Mouse (Mus musculus) MEL (cell line): ENCODE data around the gene Cnrip1. TPM values are rescaled to one million over a fixed set of nuclear protein-coding genes. Genes with fewer than 3 reads are reported as not detected.

Experiments used
- DNase-seq: peaks from one replicate; pipeline ENCODE4 v3.0.0; 2011; ENCODE audit warnings: low read depth, low spot score
- H3K27ac ChIP-seq: 2 replicates; pipeline ENCODE4 v1.5.1; 2012; ENCODE audit warnings: low read depth, mild to moderate bottlenecking, control low read depth, low read length, moderate library complexity; ENCODE audit not compliant: control insufficient read depth
- H3K27me3 ChIP-seq, 2 experiments: fragments of 150-350 bp in 1 of 2; sonication (generic) in 1 of 2; 2 replicates each; pipeline ENCODE4 v1.6.1; 2012; ENCODE audit warnings: low read length in 2 of 2, mild to moderate bottlenecking in 2 of 2, improper control_type of control experiment in 1 of 2, moderate library complexity in 1 of 2; ENCODE audit not compliant: insufficient read depth in 2 of 2, control insufficient read depth in 1 of 2
- H3K36me3 ChIP-seq, 2 experiments: 2 replicates each; pipeline ENCODE4 v1.6.1; 2012 to 2014; ENCODE audit warnings: low read length in 2 of 2, improper control_type of control experiment in 1 of 2, inconsistent platforms in 1 of 2, mild to moderate bottlenecking in 1 of 2; ENCODE audit not compliant: insufficient read depth in 2 of 2, control insufficient read depth in 1 of 2
- H3K4me1 ChIP-seq, 2 experiments: fragments of 150-350 bp in 1 of 2; sonication (generic) in 1 of 2; 2 replicates each; pipeline ENCODE4 v1.6.1; 2012; ENCODE audit warnings: low read length in 2 of 2, improper control_type of control experiment in 1 of 2, mild to moderate bottlenecking in 1 of 2; ENCODE audit not compliant: insufficient read depth in 2 of 2, control insufficient read depth in 1 of 2
- H3K4me3 ChIP-seq, 2 experiments: fragments of 150-350 bp in 1 of 2; sonication (generic) in 1 of 2; 2 replicates each; pipeline ENCODE4 v1.5.1; 2012; ENCODE audit warnings: low read depth in 2 of 2, low read length in 2 of 2, mild to moderate bottlenecking in 2 of 2, moderate library complexity in 2 of 2, control low read depth in 1 of 2, improper control_type of control experiment in 1 of 2; ENCODE audit not compliant: control insufficient read depth in 1 of 2, insufficient read depth in 1 of 2
- H3K79me2 ChIP-seq: 2 replicates; pipeline ENCODE4 v1.6.1; 2012; ENCODE audit warnings: mild to moderate bottlenecking, low read length, moderate library complexity; ENCODE audit not compliant: control insufficient read depth, poor library complexity, insufficient read depth
- H3K9ac ChIP-seq: 2 replicates; pipeline ENCODE4 v1.6.1; 2012; ENCODE audit warnings: low read depth, mild to moderate bottlenecking, control low read depth, low read length, moderate library complexity; ENCODE audit not compliant: control insufficient read depth, poor library complexity, severe bottlenecking
- H3K9me3 ChIP-seq: fragments of 150-350 bp; sonication (generic); replicated peaks from 2 replicates; pipeline ENCODE4 v1.6.1; 2012; ENCODE audit warnings: mild to moderate bottlenecking, low read length, improper control_type of control experiment, moderate library complexity; ENCODE audit not compliant: insufficient read depth
- BHLHE40 ChIP-seq: IDR thresholded peaks from 2 replicates; pipeline ENCODE4 v1.6.1; 2012; ENCODE audit warnings: low read depth, mild to moderate bottlenecking, inconsistent platforms, low read length, improper control_type of control experiment, borderline replicate concordance
- CHD2 ChIP-seq: IDR thresholded peaks from 2 replicates; pipeline ENCODE4 v1.6.1; 2011; ENCODE audit warnings: low read length, improper control_type of control experiment
- CTCF ChIP-seq, 3 experiments: IDR thresholded peaks in 2 of 3; conservative IDR thresholded peaks in 1 of 3; 2 replicates each; pipeline ENCODE4 v1.5.1; 2011 to 2012; ENCODE audit warnings: low read length in 3 of 3, low read depth in 2 of 3, mild to moderate bottlenecking in 2 of 3, improper control_type of control experiment in 1 of 3, inconsistent platforms in 1 of 3, mixed read lengths in 1 of 3, moderate library complexity in 1 of 3; ENCODE audit not compliant: control insufficient read depth in 1 of 3, insufficient read depth in 1 of 3, poor library complexity in 1 of 3, severe bottlenecking in 1 of 3
- E2F4 ChIP-seq: IDR thresholded peaks from 2 replicates; pipeline ENCODE4 v1.6.1; 2011; ENCODE audit warnings: low read depth, low read length, improper control_type of control experiment, borderline replicate concordance
- ELF1 ChIP-seq: IDR thresholded peaks from 2 replicates; pipeline ENCODE4 v1.6.1; 2014; ENCODE audit warnings: low read depth, mild to moderate bottlenecking, inconsistent platforms, low read length, improper control_type of control experiment, moderate library complexity
- EP300 ChIP-seq, 2 experiments: IDR thresholded peaks; 2 replicates each; pipeline ENCODE4 v1.6.1; 2011; ENCODE audit warnings: improper control_type of control experiment in 2 of 2, low read length in 2 of 2, low read depth in 1 of 2, mild to moderate bottlenecking in 1 of 2
- ETS1 ChIP-seq: IDR thresholded peaks from 2 replicates; pipeline ENCODE4 v1.6.1; 2012; ENCODE audit warnings: low read depth, mild to moderate bottlenecking, inconsistent platforms, low read length, improper control_type of control experiment, moderate library complexity
- GABPA ChIP-seq: IDR thresholded peaks from 2 replicates; pipeline ENCODE4 v1.6.1; 2012; ENCODE audit warnings: low read depth, mild to moderate bottlenecking, inconsistent platforms, low read length, improper control_type of control experiment, moderate library complexity
- GATA1 ChIP-seq: IDR thresholded peaks from 2 replicates; pipeline ENCODE4 v1.6.1; 2011; ENCODE audit warnings: low read depth, low read length, improper control_type of control experiment
- HCFC1 ChIP-seq: IDR thresholded peaks from 2 replicates; pipeline ENCODE4 v1.6.1; 2012; ENCODE audit warnings: low read depth, mild to moderate bottlenecking, inconsistent platforms, low read length, improper control_type of control experiment, moderate library complexity
- JUND ChIP-seq: IDR thresholded peaks from 2 replicates; pipeline ENCODE4 v1.6.1; 2011; ENCODE audit warnings: low read depth, mild to moderate bottlenecking, improper control_type of control experiment, low read length
- KAT2A ChIP-seq: conservative IDR thresholded peaks from 2 replicates; pipeline ENCODE4 v1.6.1; 2012; ENCODE audit warnings: low read depth, low read length, improper control_type of control experiment, inconsistent platforms
- MAFK ChIP-seq: IDR thresholded peaks from 2 replicates; pipeline ENCODE4 v1.6.1; 2011; ENCODE audit warnings: low read depth, mild to moderate bottlenecking, low read length, improper control_type of control experiment, borderline replicate concordance
- MAX ChIP-seq: IDR thresholded peaks from 2 replicates; pipeline ENCODE4 v1.6.1; 2011; ENCODE audit warnings: low read length, improper control_type of control experiment
- MAZ ChIP-seq: IDR thresholded peaks from 2 replicates; pipeline ENCODE4 v1.6.1; 2012; ENCODE audit warnings: low read depth, mild to moderate bottlenecking, inconsistent platforms, low read length, improper control_type of control experiment
- MEF2A ChIP-seq: IDR thresholded peaks from 2 replicates; pipeline ENCODE4 v1.6.1; 2014; ENCODE audit warnings: low read depth, mild to moderate bottlenecking, inconsistent platforms, low read length, improper control_type of control experiment; ENCODE audit not compliant: poor library complexity, insufficient replicate concordance, severe bottlenecking; ENCODE audit errors: extremely low read depth
- MYB ChIP-seq: IDR thresholded peaks from 2 replicates; pipeline ENCODE4 v1.6.1; 2011; ENCODE audit warnings: mild to moderate bottlenecking, low read depth, low read length, improper control_type of control experiment
- MYC ChIP-seq: IDR thresholded peaks from 2 replicates; pipeline ENCODE4 v1.6.1; 2011; ENCODE audit warnings: low read depth, mild to moderate bottlenecking, low read length, improper control_type of control experiment, moderate library complexity
- NELFE ChIP-seq: IDR thresholded peaks from 2 replicates; pipeline ENCODE4 v1.6.1; 2011; ENCODE audit warnings: low read depth, low read length, improper control_type of control experiment
- NRF1 ChIP-seq: IDR thresholded peaks from 2 replicates; pipeline ENCODE4 v1.6.1; 2014; ENCODE audit warnings: low read depth, mild to moderate bottlenecking, inconsistent platforms, low read length, improper control_type of control experiment, moderate library complexity; ENCODE audit not compliant: poor library complexity, insufficient read depth, severe bottlenecking
- POLR2A ChIP-seq, 2 experiments: IDR thresholded peaks; 2 replicates each; pipeline ENCODE4 v1.6.1; 2011 to 2012; ENCODE audit warnings: low read length in 2 of 2, mild to moderate bottlenecking in 2 of 2, control low read depth in 1 of 2, improper control_type of control experiment in 1 of 2, low read depth in 1 of 2, moderate library complexity in 1 of 2; ENCODE audit not compliant: control insufficient read depth in 1 of 2, insufficient read depth in 1 of 2, poor library complexity in 1 of 2
- POLR2AphosphoS2 ChIP-seq: IDR thresholded peaks from 2 replicates; pipeline ENCODE4 v1.6.1; 2011; ENCODE audit warnings: low read length, improper control_type of control experiment
- POLR2AphosphoS5 ChIP-seq: IDR thresholded peaks from 2 replicates; pipeline ENCODE4 v1.6.1; 2012; ENCODE audit warnings: low read depth, borderline replicate concordance, mild to moderate bottlenecking, inconsistent platforms, low read length, moderate library complexity, mixed read lengths
- RAD21 ChIP-seq: IDR thresholded peaks from 2 replicates; pipeline ENCODE4 v1.6.1; 2011; ENCODE audit warnings: mild to moderate bottlenecking, low read depth, low read length, improper control_type of control experiment
- RCOR1 ChIP-seq: IDR thresholded peaks from 2 replicates; pipeline ENCODE4 v1.6.1; 2012; ENCODE audit warnings: low read depth, mild to moderate bottlenecking, inconsistent platforms, low read length, improper control_type of control experiment
- SIN3A ChIP-seq: IDR thresholded peaks from 2 replicates; pipeline ENCODE4 v1.6.1; 2012; ENCODE audit warnings: low read length, improper control_type of control experiment, inconsistent platforms
- TAL1 ChIP-seq: IDR thresholded peaks from 2 replicates; pipeline ENCODE4 v1.6.1; 2012; ENCODE audit warnings: mild to moderate bottlenecking, inconsistent platforms, low read length, moderate library complexity, mixed read lengths
- TBP ChIP-seq: IDR thresholded peaks from 2 replicates; pipeline ENCODE4 v1.8.0; 2011; ENCODE audit warnings: low read depth, low read length, improper control_type of control experiment
- UBTF ChIP-seq: IDR thresholded peaks from 2 replicates; pipeline ENCODE4 v1.6.1; 2012; ENCODE audit warnings: low read depth, mild to moderate bottlenecking, inconsistent platforms, low read length, improper control_type of control experiment, moderate library complexity, borderline replicate concordance; ENCODE audit not compliant: insufficient read depth
- USF1 ChIP-seq: IDR thresholded peaks from 2 replicates; pipeline ENCODE4 v1.6.1; 2014; ENCODE audit warnings: low read depth, mild to moderate bottlenecking, inconsistent platforms, low read length, improper control_type of control experiment, moderate library complexity
- USF2 ChIP-seq, 2 experiments: IDR thresholded peaks; 2 replicates each; pipeline ENCODE4 v1.6.1; 2011 to 2012; ENCODE audit warnings: improper control_type of control experiment in 2 of 2, low read length in 2 of 2, borderline replicate concordance in 1 of 2, inconsistent platforms in 1 of 2, low read depth in 1 of 2, mild to moderate bottlenecking in 1 of 2; ENCODE audit not compliant: insufficient read depth in 1 of 2
- ZC3H11A ChIP-seq: IDR thresholded peaks from 2 replicates; pipeline ENCODE4 v1.6.1; 2012; ENCODE audit warnings: low read depth, mild to moderate bottlenecking, inconsistent platforms, low read length, improper control_type of control experiment
- ZKSCAN1 ChIP-seq: IDR thresholded peaks from 2 replicates; pipeline ENCODE4 v1.6.1; 2012; ENCODE audit warnings: low read depth, mild to moderate bottlenecking, inconsistent platforms, low read length, improper control_type of control experiment, moderate library complexity
- polyA plus RNA-seq, 2 experiments: library from polyadenylated mRNA; stranded (reverse) in 1 of 2; unstranded in 1 of 2; fragments of >175 nt in 1 of 2; fragments of >200 nt in 1 of 2; gene quantifications; 2 replicates each; pipeline versions ENCODE4 v1.2.1 to v1.2.4; 2012; ENCODE audit warnings: low replicate concordance in 2 of 2, low read depth in 1 of 2; ENCODE audit not compliant: insufficient read length in 2 of 2, insufficient read depth in 1 of 2, missing spikeins in 1 of 2
- total RNA-seq: library from RNA; depleted of rRNA; stranded (reverse); fragments of 300-350 nt; gene quantifications from 2 replicates; pipeline ENCODE4 v1.2.3, GENCODE M21; 2012

Cnrip1 gene
- total and polyA plus RNA-seq, 3 experiments, result not detected

- TF ChIP-seq JUND (no peak), ELF1 (peak; percentile 75), USF2 (IDR thresholded peaks at IDR 0.05; ENCODE audit: borderline replicate concordance in 1 of 2, insufficient read depth in 1 of 2, low read depth in 1 of 2, low read length in 2 of 2) (no peak), MAZ (no peak), CHD2 (no peak), ZC3H11A (no peak), TBP (0 out of 2 replicates have a peak, but pooled peaks have one; percentile 33), TAL1 (peak; percentile 43), ZKSCAN1 (no peak)
Observed at GRCm38 (mm10) chr11:17002739-17003373, 48.5 kb upstream of the Cnrip1 start (continued).

- peak; percentile 44 for DNase-seq
- no peaks in the 10 kb centered on the region for H3K9me3 ChIP-seq
- peaks cover 71% of the 10 kb centered on the region for H3K79me2 ChIP-seq
- peak overlapping the region; percentile 100 for H3K27ac ChIP-seq
- peaks cover 5 to 58% of the 10 kb centered on the region in 2 experiments for H3K36me3 ChIP-seq
- peaks cover 38 to 46% of the 10 kb centered on the region in 2 experiments for H3K4me1 ChIP-seq
- H3K27me3 ChIP-seq, result no peaks in the 10 kb centered on the region
- peak overlapping the region; percentile 73 for H3K9ac ChIP-seq
- H3K4me3 ChIP-seq, result no peak overlapping the region
- TF ChIP-seq ZC3H11A (peak; percentile 3; the same call in 1 of the 2 replicates), MAX (peak; percentile 56; the same call in 1 of the 2 replicates), HCFC1 (no peak), JUND (no peak), CTCF (IDR thresholded peaks at IDR 0.05 in 2 of 3, conservative IDR thresholded peaks at IDR 0.05 in 1 of 3; ENCODE audit: control insufficient read depth in 1 of 3, insufficient read depth in 1 of 3, low read depth in 2 of 3, low read length in 3 of 3, poor library complexity in 1 of 3, severe bottlenecking in 1 of 3) (no peak), POLR2AphosphoS5 (no peak), POLR2A (IDR thresholded peaks at IDR 0.05; ENCODE audit: control insufficient read depth in 1 of 2, insufficient read depth in 1 of 2, low read depth in 1 of 2, low read length in 2 of 2, poor library complexity in 1 of 2) (no peak), NRF1 (no peak), RCOR1 (no peak), UBTF (no peak), ELF1 (no peak), MAFK (no peak), E2F4 (no peak), USF2 (IDR thresholded peaks at IDR 0.05; ENCODE audit: borderline replicate concordance in 1 of 2, insufficient read depth in 1 of 2, low read depth in 1 of 2, low read length in 2 of 2) (no peak), MEF2A (no peak), MYC (peak; percentile 84; the same call in 1 of the 2 replicates), POLR2AphosphoS2 (no peak), GABPA (no peak), MAZ (no peak), BHLHE40 (no peak), USF1 (no peak), KAT2A (no peak), MYB (no peak), CHD2 (no peak), ETS1 (peak; percentile 1; the same call in 1 of the 2 replicates), RAD21 (no peak), ZKSCAN1 (no peak), GATA1 (no peak), EP300 (IDR thresholded peaks at IDR 0.05; ENCODE audit: low read depth in 1 of 2, low read length in 2 of 2) (no peak; a peak in 1 of 4 replicates), SIN3A (no peak), NELFE (no peak)
Observed at GRCm38 (mm10) chr11:17003757-17004156, 47.6 kb upstream of the Cnrip1 start.
